Mouse (Mus musculus): ENCODE results near the gene 1700042G07Rik.

GRCm38 (mm10) chr4:116162142-116162541, 11.0 kb upstream of the 1700042G07Rik start:
- TF ChIP-seq POLR2A (IDR thresholded peaks at IDR 0.05; ENCODE audit: borderline replicate concordance, low read depth, low read length) (no peak), CTCF (IDR thresholded peaks at IDR 0.05; ENCODE audit: low read depth, low read length) (no peak)

Data from bone marrow macrophage, adult 2 months (primary cell).